11 mouse cellular contexts compared by ENCODE assay signal in genomic region chr15:94190081-94190488, GRCm38 (mm10).
DNase-seq lines count a peak whose midpoint lies in the region; ATAC-seq lines count a peak whose summit lies in the region.
"Had no signal": no experiment of that assay in that cellular context is flagged by ENCODE, and none has a peak within 500 bp of the region (broad histone marks: within the 10 kb centered on the region; RNA-seq: fewer than 3 reads in every experiment).

No protein-coding gene starts in this region.

- no peak overlapping the region for H3K4me3 ChIP-seq in neural tube, embryonic 11.5 days (ENCODE audit: low read depth, low read length)
- H3K4me3 ChIP-seq in forebrain, embryonic 15.5 days = no peak overlapping the region

- H3K9ac ChIP-seq in neural tube, embryonic 11.5 days (ENCODE audit: low read length) = no peak overlapping the region
- no peak overlapping the region for H3K9ac ChIP-seq in forebrain, embryonic 15.5 days (replicated peaks)
- H3K9ac ChIP-seq: lung, embryonic 14.5 days had no signal

- no peak overlapping the region for H3K4me2 ChIP-seq in neural tube, embryonic 11.5 days (ENCODE audit: low read depth)
- no peak overlapping the region for H3K4me2 ChIP-seq in forebrain, embryonic 15.5 days (replicated peaks)
- H3K4me2 ChIP-seq: lung, embryonic 14.5 days had no signal

- H3K4me1 ChIP-seq in neural tube, embryonic 11.5 days (ENCODE audit: control insufficient read depth, insufficient read depth, low read length) = no peaks in the 10 kb centered on the region
- peaks cover 7% of the 10 kb centered on the region for H3K4me1 ChIP-seq in forebrain, embryonic 15.5 days

- no peak overlapping the region for H3K27ac ChIP-seq in neural tube, embryonic 11.5 days (ENCODE audit: low read depth, low read length)
- no peak overlapping the region for H3K27ac ChIP-seq in forebrain, embryonic 15.5 days (replicated peaks)

- H3K27me3 ChIP-seq in neural tube, embryonic 11.5 days (ENCODE audit: control insufficient read depth, insufficient read depth, low read length) = no peaks in the 10 kb centered on the region
- H3K27me3 ChIP-seq in forebrain, embryonic 15.5 days = no peaks in the 10 kb centered on the region

- no peaks in the 10 kb centered on the region for H3K9me3 ChIP-seq in neural tube, embryonic 11.5 days (ENCODE audit: control insufficient read depth, low read length)
- no peaks in the 10 kb centered on the region for H3K9me3 ChIP-seq in forebrain, embryonic 15.5 days

- no peak for DNase-seq in frontal cortex, postnatal 14 days (ENCODE audit: low spot score in 2 of 2)
- DNase-seq in neural tube, embryonic 11.5 days (ENCODE audit: low spot score) = peak; percentile 18
- no peak for DNase-seq in neural tube, embryonic 10.5 days (ENCODE audit: extremely low spot score, low spot score)
- DNase-seq in urinary bladder, postnatal 25 days (ENCODE audit: low spot score) = no peak
- no peak for DNase-seq in adipocyte (ENCODE audit: low spot score)
- no peak for DNase-seq in adrenal gland, postnatal 10 days
- DNase-seq: cerebellum, postnatal 10 days; kidney, adult 11 months; lung, embryonic 14.5 days had no signal

- 42% methylated on average over 7 of the region's 7 CpGs for WGBS in neural tube, embryonic 11.5 days
- 20% methylated on average over 7 of the region's 7 CpGs for WGBS in forebrain, embryonic 15.5 days

- ATAC-seq in frontal cortex, adult (ENCODE audit: low TSS enrichment) = peak; percentile 72
- no peak for ATAC-seq in neural tube, embryonic 11.5 days (ENCODE audit: insufficient read depth, low FRiP score, low TSS enrichment)
- ATAC-seq in forebrain, embryonic 15.5 days (replicated peaks) = peak; percentile 55; the same call in 1 of the 2 replicates

- no peaks in the 10 kb centered on the region for H3K36me3 ChIP-seq in neural tube, embryonic 11.5 days (ENCODE audit: control insufficient read depth, insufficient read depth, low read length)
- no peaks in the 10 kb centered on the region for H3K36me3 ChIP-seq in forebrain, embryonic 15.5 days
